Mouse (Mus musculus): ENCODE measurements around the gene Fut11.

GRCm38 (mm10) chr14:20686576-20686975 lies 8.2 kb upstream of the Fut11 start:
- TF ChIP-seq CTCF (IDR thresholded peaks at IDR 0.05; ENCODE audit: low read depth) (no peak), EP300 (IDR thresholded peaks at IDR 0.05; ENCODE audit: low read depth) (no peak)
